Mouse (Mus musculus) layer of hippocampus, adult 18-20 months (tissue): ENCODE measurements around the gene Prkce. TPM values are rescaled to one million over a fixed set of nuclear protein-coding genes. Genes with fewer than 3 reads are reported as not detected.

Experiments used
- DNase-seq, 2 experiments: peaks; one replicate each; pipeline ENCODE4 v3.0.0; 2022; ENCODE audit warnings: low spot score in 2 of 2
- total RNA-seq, 2 experiments: library from RNA; stranded (reverse); gene quantifications; 2 replicates each; pipeline ENCODE4 v1.2.3; 2021

Gene Prkce
- total RNA-seq, 2 experiments from 2014 or later = 388 to 410 TPM

- no peak for DNase-seq
These were observed 276.3 kb downstream of the Prkce start for GRCm38 (mm10) chr17:86443886-86444285.

DNA sequence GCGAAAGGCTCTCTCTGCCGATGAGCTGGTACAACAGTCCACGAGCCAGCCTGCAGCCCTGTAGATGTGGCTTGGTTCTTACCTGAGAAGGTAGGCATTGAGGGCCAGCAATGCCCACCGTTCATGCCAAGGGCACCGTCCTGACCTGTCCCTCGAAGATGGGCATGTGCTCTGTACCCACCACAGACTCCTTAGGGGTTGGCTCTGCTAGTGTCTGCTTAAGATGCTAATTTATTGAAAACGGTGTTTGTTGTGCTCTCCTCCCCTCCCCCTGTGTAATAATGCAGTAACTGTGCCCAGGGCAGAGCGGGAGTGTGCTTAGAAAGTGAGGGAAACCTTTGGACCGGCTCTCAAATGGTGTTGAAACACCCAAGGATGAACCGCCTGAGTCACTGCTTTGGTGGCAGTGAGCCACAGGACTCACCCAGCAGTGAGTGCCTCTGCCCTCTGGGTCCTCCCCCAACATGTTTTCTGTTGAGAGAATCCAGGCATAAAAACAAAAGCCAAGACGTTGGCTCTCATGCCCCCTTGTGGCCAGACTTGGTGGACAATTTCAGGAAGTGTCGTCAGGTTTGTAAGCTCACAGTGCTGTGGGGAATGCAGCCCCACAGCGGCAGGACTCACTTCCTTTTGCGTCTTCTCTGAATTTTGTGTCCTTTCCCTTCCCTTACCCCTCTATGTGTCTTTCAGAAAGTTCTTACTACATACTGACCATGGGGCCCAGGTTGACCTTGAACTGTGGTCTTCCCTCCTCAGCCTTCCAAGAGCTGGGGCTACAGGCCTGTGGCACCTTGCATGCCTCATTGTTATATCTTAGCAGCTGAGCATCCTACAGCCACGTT, 277.2 kb downstream of the Prkce start:
- peak; percentile 77 to 95 for DNase-seq

- DNase-seq = no peak
These were observed 277.8 kb downstream of the Prkce start for GRCm38 (mm10) chr17:86445420-86445720.

DNA sequence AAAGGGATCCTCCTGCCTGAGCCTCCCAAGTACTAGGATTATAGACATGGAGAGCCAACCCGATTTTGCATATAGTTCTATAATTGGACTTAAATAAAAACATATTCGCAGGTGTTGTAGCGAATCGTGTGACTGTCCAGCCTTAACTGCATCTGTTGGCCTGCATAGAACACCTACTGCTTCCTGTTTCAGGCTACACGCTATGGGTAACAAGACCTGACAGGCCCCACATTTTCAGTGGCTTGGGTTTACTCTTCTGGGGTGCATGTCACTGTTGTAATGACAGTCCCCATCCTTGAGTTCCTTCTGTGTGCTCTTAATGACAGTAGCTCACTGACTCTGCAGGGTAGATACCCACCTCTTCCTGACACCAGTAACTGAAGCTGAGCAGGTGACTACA, 278.3 kb downstream of the Prkce start:
- DNase-seq = no peak

DNA sequence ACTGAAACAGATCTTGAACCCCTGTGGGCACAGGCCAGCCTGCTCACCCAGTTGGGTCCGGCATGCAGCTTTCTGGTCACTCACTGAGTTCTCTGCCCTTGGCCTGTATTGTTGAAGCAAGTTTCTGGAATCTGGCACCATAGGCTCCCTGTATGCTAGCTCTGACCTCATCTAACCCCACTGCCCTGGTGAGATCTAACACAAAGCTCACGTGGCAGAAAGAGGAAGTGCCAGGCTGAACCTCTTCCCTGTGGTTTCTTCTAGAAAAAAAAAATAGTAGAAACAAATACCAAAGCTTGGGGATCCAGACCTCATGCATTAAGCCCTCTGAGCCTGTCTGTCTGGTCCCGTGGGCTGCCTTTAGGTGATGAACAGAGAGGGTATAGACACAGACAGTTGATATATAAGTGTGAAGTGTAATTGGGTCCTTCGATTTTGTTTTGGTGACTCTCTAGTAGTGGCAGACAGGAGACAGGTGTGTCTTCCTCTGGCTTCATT, 279.6 kb downstream of the Prkce start:
- no peak for DNase-seq

- DNase-seq = no peak
These were observed 285.3 kb downstream of the Prkce start for GRCm38 (mm10) chr17:86452934-86453333.

DNA sequence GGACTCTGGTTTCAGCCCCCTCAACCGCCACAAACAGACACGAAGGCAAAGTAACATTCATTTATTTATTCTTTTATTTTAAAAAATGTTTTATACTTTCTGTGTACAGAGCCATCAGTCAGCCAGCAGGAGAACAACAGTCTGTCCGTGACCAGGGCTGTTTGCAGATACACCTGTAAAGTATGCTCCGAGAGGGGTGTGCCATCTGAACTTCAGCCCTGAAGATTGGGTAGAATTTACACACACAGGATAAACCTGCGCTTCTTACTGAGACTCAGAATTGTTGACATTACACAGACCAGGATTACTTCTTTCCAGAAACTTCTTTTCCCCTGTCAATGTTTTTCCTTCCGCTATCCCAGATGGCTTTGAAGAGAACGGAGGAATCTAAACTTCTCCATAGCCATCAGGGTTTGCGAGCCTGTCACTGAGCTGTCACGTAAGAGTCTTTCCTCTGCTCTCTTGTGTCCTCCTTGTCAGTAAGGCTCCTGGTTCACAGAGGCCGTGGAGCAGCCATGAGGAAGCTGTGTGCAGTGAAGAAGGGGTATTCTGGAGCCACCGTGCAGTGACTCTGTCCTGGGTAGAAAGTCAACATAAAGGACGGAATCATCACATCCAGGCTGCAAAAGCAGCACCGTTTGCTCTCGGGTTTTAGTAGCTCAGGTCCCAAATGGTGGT, 286.2 kb downstream of the Prkce start:
- DNase-seq = no peak

- no peak for DNase-seq
These were observed 286.7 kb downstream of the Prkce start for GRCm38 (mm10) chr17:86454351-86454706.

DNA sequence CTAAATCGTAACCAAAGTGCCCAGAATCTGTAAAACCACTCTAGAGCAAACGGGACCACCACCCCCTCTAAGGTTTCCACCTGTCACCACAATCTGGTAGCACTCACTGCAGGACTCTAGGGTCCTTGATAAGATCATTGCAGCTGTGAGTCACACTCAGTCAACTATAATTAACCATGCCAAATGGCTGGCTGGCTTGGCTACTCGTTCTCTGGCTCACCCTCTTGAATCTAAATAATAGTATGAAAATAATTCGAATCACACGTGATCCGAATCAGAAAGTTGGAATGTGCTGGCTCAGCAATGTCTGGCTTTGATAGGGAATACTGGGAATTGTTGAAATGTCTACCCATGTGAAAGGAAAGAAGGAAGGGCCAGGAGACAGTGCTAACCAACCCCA, 288.9 kb downstream of the Prkce start:
- no peak for DNase-seq

DNA sequence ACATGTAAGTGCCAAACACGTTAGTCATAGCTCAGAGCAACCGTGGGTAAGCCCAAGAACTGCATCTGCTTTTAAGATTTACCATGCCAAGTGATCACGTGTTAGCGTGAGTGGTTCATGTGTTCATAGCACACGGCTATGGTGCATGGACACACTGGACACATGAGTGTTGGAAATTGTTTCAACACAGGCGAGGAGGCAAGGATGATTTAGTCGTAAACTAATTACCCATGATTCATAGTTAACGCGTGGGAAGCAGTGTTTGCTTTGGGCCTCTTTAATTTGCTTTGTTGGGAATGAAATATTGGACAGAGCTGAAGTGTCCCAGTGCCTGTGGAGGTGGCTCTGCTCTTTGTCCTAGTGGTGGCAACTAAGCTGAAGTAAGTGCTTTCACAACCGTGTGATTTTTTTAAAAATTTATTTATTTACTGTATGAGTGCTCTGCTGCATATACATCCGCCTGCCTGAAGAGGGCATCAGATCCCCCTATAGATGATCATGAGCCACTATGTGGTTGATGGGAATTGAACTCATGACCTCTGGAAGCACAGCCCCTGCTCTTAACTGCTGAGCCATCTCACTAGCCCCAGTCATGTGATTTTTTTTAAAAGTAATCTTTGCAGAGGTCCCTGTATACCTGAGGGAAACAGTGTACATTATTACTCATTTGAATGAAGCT, 290.9 kb downstream of the Prkce start:
- no peak for DNase-seq

- no peak for DNase-seq
These were observed 293.3 kb downstream of the Prkce start for GRCm38 (mm10) chr17:86460645-86461430.

DNA sequence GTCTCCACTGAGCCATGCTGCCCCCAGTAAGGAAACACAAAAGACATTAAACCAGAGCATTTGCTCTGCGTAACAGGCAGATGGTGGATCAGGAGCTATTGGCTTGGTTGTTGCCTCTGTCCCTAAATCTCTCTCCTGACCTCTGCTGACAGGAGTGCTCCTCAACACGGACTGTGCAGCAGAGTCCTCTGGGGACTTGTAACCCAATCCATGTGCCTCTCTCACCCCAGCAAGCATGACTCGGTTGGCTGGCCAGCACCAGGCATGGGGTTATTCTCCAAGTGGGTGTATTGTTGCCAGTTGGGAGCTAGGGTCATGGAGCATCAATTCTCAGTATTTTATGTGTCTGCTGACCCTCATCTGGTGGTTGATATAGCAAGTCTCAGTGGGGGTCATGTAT, 295.8 kb downstream of the Prkce start:
- no peak for DNase-seq

DNA sequence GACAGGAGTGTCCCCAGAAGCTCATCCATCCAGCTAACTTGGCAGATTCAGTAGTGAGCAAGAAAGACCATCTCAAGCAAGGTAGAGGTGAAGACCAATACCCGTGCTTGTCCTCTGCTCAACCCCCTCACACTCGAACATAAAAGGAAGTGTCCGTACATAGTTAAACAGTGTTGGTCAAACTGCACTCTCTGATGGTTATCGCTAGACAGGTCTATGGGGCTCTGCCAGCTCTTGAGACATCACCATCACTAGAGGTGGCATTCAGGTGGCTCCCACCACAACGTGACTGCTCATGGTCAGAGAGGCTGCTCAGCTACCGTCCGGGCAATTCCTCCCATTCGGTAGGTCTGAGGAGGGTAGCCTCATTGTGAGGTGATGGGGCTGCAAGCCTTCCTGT, 296.6 kb downstream of the Prkce start:
- DNase-seq = no peak

DNA sequence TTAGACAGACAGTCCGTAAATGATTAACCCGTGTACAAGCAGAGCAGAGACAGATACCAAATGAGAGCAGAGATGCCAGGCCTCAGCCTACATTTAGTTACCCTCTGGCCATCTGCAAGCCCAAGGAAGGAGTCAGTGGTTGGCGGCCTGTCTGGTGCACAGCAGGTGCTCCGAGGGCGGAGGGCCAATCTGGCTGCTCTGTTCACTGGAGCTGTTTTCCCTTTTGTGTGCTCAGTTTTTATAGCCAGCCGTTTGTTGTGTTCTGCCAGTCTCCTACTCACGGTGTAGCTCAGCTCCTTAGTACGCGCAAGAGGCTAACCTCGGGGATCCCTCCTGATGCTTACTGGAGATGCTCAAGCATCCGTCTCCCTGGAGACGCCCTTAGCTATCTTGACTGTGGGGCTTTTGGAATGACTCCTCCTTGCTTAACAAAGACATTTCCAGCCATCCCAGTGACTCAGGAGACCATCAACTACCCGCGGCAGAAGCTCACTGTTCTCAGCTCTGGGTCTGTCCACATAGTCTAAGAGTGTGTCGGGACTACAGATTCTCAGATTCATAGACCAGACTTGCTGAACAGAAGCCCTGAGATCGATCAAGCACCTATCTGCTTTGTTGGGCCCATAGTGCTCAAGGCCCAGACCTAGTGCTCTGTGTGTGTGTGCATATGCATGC, 297.2 kb downstream of the Prkce start:
- DNase-seq = peak; percentile 59 to 89

DNA sequence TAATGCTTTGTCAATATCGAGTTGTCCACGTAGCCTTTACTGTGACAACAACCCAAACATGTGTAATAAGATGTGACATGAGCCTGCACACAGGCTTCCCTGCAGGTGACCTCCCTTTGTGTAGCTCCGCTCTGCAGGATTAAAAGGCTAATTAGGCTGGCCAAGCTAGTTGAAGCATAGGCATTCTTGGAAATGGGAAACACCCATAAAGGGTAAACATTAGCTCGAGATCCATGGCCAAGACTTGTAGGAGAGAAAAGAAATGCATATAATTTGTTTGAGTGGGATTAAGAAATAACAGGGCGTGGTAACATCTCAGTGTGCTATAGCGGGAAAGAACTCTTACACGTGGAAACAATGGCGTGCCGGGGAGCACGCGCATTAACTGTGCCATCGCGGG, 298.3 kb downstream of the Prkce start:
- no peak for DNase-seq

GRCm38 (mm10) chr17:86466412-86466811, 298.8 kb downstream of the Prkce start:
- no peak for DNase-seq

DNA sequence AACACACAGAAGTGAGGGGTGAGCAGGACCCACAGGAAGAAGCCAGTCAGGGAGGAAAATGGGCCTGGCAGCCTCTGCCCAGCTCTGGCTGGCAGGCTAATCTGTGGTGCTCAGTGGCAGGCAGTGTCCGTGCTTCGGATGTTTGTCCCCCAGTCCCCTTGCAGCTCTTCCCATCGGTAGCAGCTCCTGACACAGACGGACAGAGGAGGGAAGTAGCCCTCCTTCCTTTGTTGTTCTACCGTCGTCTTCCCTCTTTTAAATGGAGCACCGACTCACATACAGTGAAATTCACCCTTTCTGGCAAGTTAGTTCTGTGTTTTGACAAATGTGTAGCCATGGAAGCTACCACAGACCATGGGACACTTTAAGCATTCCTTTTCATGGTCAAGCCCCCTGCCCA, 299.3 kb downstream of the Prkce start:
- DNase-seq = no peak

DNA sequence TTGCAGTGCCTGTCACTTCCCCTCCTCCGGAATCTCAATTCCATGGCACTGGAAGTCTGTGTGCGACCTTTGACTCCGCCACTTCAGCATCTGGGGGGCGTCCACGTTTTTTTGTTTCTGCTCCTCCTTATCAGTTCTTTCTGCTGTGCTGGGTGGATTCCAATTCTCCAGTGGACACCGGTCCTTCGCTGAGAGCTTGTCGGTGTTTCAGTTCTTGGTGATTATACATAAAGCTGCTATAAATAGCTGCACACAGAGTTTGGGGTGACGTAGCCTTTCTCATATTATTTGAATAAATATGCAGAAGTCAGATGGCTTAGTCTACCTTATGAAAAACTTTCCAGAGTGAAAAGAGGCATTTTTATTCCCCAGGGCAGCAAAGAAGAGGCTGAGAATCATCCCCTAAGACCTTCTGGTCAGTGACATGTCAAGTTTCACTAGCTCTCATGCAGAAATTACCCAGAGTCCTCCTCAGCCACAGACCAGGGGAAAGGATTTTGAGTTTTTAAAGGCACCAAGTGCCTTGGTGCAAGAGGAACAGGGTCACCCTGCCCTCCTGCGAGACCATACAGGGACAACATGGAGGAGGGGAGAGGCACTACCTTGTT, 299.8 kb downstream of the Prkce start:
- DNase-seq = no peak

GRCm38 (mm10) chr17:86467967-86468366, 300.4 kb downstream of the Prkce start:
- DNase-seq = peak; percentile 36 to 63

- DNase-seq = no peak
These were observed 302.6 kb downstream of the Prkce start for GRCm38 (mm10) chr17:86470160-86470559.
